Mouse (Mus musculus) myocyte (in vitro differentiated cells): ENCODE results near the gene Klk1b5. TPM values are rescaled to one million over a fixed set of nuclear protein-coding genes. Genes with fewer than 3 reads are reported as not detected.

Experiments
- H3K27me3 ChIP-seq: one replicate; pipeline ENCODE4 v1.6.1; 2011; ENCODE audit not compliant: control insufficient read depth, insufficient read depth, insufficient read length
- H3K36me3 ChIP-seq: one replicate; pipeline ENCODE4 v1.6.1; 2011; ENCODE audit not compliant: control insufficient read depth, insufficient read depth
- H3K4me2 ChIP-seq: one replicate; pipeline ENCODE4 v1.6.1; 2011; ENCODE audit warnings: low read depth, control low read depth
- H3K4me3 ChIP-seq: one replicate; pipeline ENCODE4 v1.5.1; 2011; ENCODE audit warnings: mild to moderate bottlenecking, control low read depth, moderate library complexity
- H3K79me2 ChIP-seq: one replicate; pipeline ENCODE4 v1.6.1; 2011; ENCODE audit not compliant: control insufficient read depth, insufficient read depth
- H3ac ChIP-seq: one replicate; pipeline ENCODE4 v1.6.1; 2011; ENCODE audit not compliant: control insufficient read depth, insufficient read length
- CEBPB ChIP-seq: IDR thresholded peaks from 2 replicates; pipeline ENCODE4 v1.6.1; 2011; ENCODE audit warnings: mild to moderate bottlenecking, moderate library complexity; ENCODE audit not compliant: poor library complexity, insufficient read depth, severe bottlenecking
- E2F4 ChIP-seq: IDR thresholded peaks from one replicate; pipeline ENCODE4 v1.6.1; 2011; ENCODE audit warnings: mild to moderate bottlenecking, control low read depth, moderate library complexity; ENCODE audit not compliant: insufficient read depth
- MAX ChIP-seq: IDR thresholded peaks from one replicate; pipeline ENCODE4 v1.6.1; 2011; ENCODE audit warnings: low read depth, mild to moderate bottlenecking, control low read depth
- MYOD1 ChIP-seq, 3 experiments: IDR thresholded peaks; one replicate each; pipeline ENCODE4 v1.6.1; 2011; ENCODE audit warnings: control low read depth in 2 of 3, low read depth in 2 of 3, mild to moderate bottlenecking in 2 of 3, moderate library complexity in 1 of 3; ENCODE audit not compliant: insufficient read length in 2 of 3, control insufficient read depth in 1 of 3
- MYOG ChIP-seq, 3 experiments: IDR thresholded peaks; one replicate each; pipeline ENCODE4 v1.6.1; 2011; ENCODE audit warnings: control low read depth in 2 of 3, low read depth in 2 of 3, mild to moderate bottlenecking in 2 of 3; ENCODE audit not compliant: insufficient read length in 2 of 3, control insufficient read depth in 1 of 3, insufficient read depth in 1 of 3
- POLR2A ChIP-seq: IDR thresholded peaks from one replicate; pipeline ENCODE4 v1.6.1; 2011; ENCODE audit warnings: low read depth, mild to moderate bottlenecking, control low read depth, moderate library complexity; ENCODE audit not compliant: insufficient read length
- POLR2AphosphoS2 ChIP-seq: IDR thresholded peaks from one replicate; pipeline ENCODE4 v1.6.1; 2011; ENCODE audit warnings: low read depth, control low read depth; ENCODE audit not compliant: insufficient read length
- REST ChIP-seq: IDR thresholded peaks from one replicate; pipeline ENCODE4 v1.6.1; 2011; ENCODE audit warnings: mild to moderate bottlenecking, control low read depth, moderate library complexity; ENCODE audit not compliant: insufficient read depth, insufficient read length
- SRF ChIP-seq: IDR thresholded peaks from one replicate; pipeline ENCODE4 v1.6.1; 2011; ENCODE audit warnings: low read depth; ENCODE audit not compliant: control insufficient read depth, insufficient read length
- TCF12 ChIP-seq: IDR thresholded peaks from one replicate; pipeline ENCODE4 v1.6.1; 2011; ENCODE audit warnings: mild to moderate bottlenecking, control low read depth; ENCODE audit not compliant: poor library complexity, insufficient read depth, severe bottlenecking
- TCF3 ChIP-seq: IDR thresholded peaks from one replicate; pipeline ENCODE4 v1.6.1; 2011; ENCODE audit warnings: low read depth, control low read depth; ENCODE audit not compliant: insufficient read length
- USF1 ChIP-seq: IDR thresholded peaks from one replicate; pipeline ENCODE4 v1.6.1; 2011; ENCODE audit warnings: low read depth, mild to moderate bottlenecking, control low read depth, moderate library complexity
- polyA plus RNA-seq: library from polyadenylated mRNA; unstranded; fragments of >200 nt; fragmentation: generic; extraction: Trizol; gene quantifications from one replicate; pipeline ENCODE4 v1.2.1, GENCODE M21; 2012; ENCODE audit warnings: missing spikeins

Gene Klk1b5
- polyA plus RNA-seq, 1 experiment: not detected

DNA sequence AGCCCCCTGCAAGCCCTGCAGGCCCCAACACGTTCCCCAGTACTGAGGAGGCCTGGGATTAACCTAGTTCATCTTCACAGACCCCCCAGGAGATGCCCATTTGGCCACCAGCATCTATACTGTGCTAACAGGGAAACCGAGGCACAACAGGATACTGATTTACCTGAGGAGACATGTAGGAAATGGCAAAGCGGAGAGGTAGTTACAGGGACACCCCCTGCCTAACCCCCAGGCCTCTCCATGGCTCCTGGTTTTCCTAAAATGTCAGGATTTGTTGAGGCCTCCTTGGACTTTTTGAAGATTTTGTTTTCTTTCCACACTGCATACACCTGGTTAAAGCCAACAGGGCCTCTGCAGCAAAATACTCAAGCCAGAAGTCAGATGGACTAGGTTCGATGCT is 41.5 kb downstream of the Klk1b5 start, which contains the start of gene Acp4:
Acp4 (minus strand) TSS at position 101 of the 400 bp plus-strand sequence.
- no peaks in the 10 kb centered on the region for H3K79me2 ChIP-seq
- TF ChIP-seq E2F4: no peak
- no peak for TF ChIP-seq MYOG (IDR thresholded peaks at IDR 0.05; ENCODE audit: control insufficient read depth in 1 of 3, insufficient read depth in 1 of 3, insufficient read length in 2 of 3, low read depth in 2 of 3)
- no peak for TF ChIP-seq POLR2AphosphoS2
- H3ac ChIP-seq: no peak within 1 kb of the TSS

DNA sequence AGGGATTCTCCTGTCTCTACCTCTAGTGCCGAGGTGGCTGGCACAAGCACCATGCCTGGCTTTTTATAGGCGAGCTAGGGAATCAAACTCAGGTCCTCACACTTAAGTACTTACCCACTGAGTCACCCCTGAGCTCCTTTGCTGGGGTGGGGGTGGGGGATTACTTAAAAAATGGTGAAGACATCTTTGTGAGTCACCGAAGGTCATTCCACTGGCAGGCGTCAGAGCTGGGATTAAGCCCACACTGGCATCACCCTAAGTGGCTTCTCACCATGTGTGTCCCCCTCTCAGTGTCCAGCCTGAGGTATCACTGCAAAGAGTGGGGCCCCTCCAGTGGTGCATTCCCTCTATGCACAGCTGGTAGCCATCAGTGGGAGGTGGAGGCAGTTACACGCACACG is 44.7 kb downstream of the Klk1b5 start:
- H3K4me2 ChIP-seq: no peak overlapping the region
- no peak overlapping the region for H3ac ChIP-seq
- no peak for TF ChIP-seq USF1
- no peak for TF ChIP-seq CEBPB
- no peak for TF ChIP-seq MYOD1 (IDR thresholded peaks at IDR 0.05; ENCODE audit: control insufficient read depth in 1 of 3, insufficient read length in 2 of 3, low read depth in 2 of 3)
- no peak for TF ChIP-seq REST
- TF ChIP-seq POLR2A: no peak
- TF ChIP-seq TCF12: no peak
- no peak for TF ChIP-seq TCF3
- TF ChIP-seq MAX: no peak
- TF ChIP-seq MYOG (IDR thresholded peaks at IDR 0.05; ENCODE audit: control insufficient read depth in 1 of 3, insufficient read depth in 1 of 3, insufficient read length in 2 of 3, low read depth in 2 of 3): no peak
- no peak for TF ChIP-seq POLR2AphosphoS2
- no peak for TF ChIP-seq E2F4
- TF ChIP-seq SRF: no peak
- H3K27me3 ChIP-seq: peaks cover 32% of the 10 kb centered on the region
- no peak overlapping the region for H3K4me3 ChIP-seq
- H3K79me2 ChIP-seq: no peaks in the 10 kb centered on the region
- no peaks in the 10 kb centered on the region for H3K36me3 ChIP-seq

More for the DNA sequence above, 41.5 kb downstream of the Klk1b5 start, which contains the start of gene Acp4:
- Histone ChIP-seq H3K4me2 (no peak within 1 kb of the TSS), H3K27me3 (peaks cover 15% of the 10 kb centered on the region), H3K36me3 (no peaks in the 10 kb centered on the region), H3K4me3 (no peak within 1 kb of the TSS)

DNA sequence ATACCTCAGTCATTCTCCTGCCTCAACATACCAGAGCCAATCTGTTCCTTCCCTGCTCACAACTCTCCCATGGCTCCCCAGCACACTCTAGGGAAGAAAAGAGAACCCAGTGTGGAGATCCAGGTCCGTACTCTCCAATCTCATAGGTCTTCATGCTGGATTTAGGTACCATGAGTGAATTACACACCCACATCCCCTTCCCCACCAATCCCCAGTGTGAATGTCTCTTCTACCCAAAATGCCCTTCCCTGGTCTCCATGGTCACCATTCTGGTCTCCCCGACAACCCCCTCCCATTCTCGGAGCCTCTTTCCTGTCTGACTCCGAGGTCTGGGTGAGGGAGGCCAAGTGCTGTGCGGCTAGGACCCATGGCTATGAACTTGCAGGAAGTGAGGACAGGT is 45.4 kb downstream of the Klk1b5 start, which contains the start of gene Gm15517:
Gm15517 (plus strand) TSS at position 301 of the 400 bp plus-strand sequence.
- Histone ChIP-seq H3K4me3 (no peak within 1 kb of the TSS), H3K27me3 (peaks cover 32% of the 10 kb centered on the region), H3K36me3 (no peaks in the 10 kb centered on the region), H3K79me2 (no peaks in the 10 kb centered on the region), H3K4me2 (no peak within 1 kb of the TSS), H3ac (no peak within 1 kb of the TSS)
- TF ChIP-seq TCF12 (no peak), POLR2AphosphoS2 (no peak), POLR2A (no peak), E2F4 (no peak), TCF3 (no peak), SRF (no peak)

- no peaks in the 10 kb centered on the region for H3K36me3 ChIP-seq
- no peak overlapping the region for H3ac ChIP-seq
- TF ChIP-seq SRF (no peak), E2F4 (no peak), REST (no peak), MYOG (IDR thresholded peaks at IDR 0.05; ENCODE audit: control insufficient read depth in 1 of 3, insufficient read depth in 1 of 3, insufficient read length in 2 of 3, low read depth in 2 of 3) (no peak), POLR2A (no peak), TCF3 (no peak), USF1 (no peak), POLR2AphosphoS2 (no peak)
- H3K27me3 ChIP-seq: peaks cover 37% of the 10 kb centered on the region
- no peak overlapping the region for H3K4me2 ChIP-seq
- no peaks in the 10 kb centered on the region for H3K79me2 ChIP-seq
- H3K4me3 ChIP-seq: no peak overlapping the region
These were observed 47.3 kb downstream of the Klk1b5 start for GRCm38 (mm10) chr7:44262791-44263643.

DNA sequence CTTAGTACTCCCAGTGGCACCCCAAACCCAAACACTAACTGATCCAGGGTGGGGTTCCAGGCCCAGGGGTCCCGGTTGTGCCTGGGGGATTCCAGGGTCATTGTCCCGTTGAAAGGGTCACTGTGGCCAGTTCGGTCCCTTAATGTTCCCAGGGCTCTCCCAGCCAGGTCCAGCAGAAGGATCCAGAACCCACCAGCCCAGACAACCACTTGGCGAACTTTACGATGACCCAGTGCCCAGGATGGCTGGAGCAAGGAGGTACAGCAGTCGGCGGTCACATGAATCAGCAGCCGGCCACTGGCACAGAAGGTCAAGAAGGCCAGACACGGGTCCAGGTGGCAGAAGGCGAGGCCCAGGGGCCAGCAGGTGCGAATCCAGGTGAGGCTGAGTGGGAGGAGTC is 52.4 kb downstream of the Klk1b5 start:
- no peaks in the 10 kb centered on the region for H3K36me3 ChIP-seq
- H3K4me3 ChIP-seq: no peak overlapping the region
- no peak overlapping the region for H3ac ChIP-seq
- no peak for TF ChIP-seq MAX
- TF ChIP-seq USF1: no peak
- no peak overlapping the region for H3K4me2 ChIP-seq
- H3K79me2 ChIP-seq: no peaks in the 10 kb centered on the region
- peaks cover 53% of the 10 kb centered on the region for H3K27me3 ChIP-seq
